Mouse (Mus musculus) fibroblast of lung, adult 2 months (primary cell): ENCODE measurements around the gene Prom2.

Experiments used
- DNase-seq: peaks from one replicate; pipeline ENCODE4 v3.0.0-alpha.2; 2011; ENCODE audit warnings: low read depth

Gene Prom2

GRCm38 (mm10) chr2:127523950-127524729 is 17.1 kb downstream of the Prom2 start:
- DNase-seq: no peak

DNA sequence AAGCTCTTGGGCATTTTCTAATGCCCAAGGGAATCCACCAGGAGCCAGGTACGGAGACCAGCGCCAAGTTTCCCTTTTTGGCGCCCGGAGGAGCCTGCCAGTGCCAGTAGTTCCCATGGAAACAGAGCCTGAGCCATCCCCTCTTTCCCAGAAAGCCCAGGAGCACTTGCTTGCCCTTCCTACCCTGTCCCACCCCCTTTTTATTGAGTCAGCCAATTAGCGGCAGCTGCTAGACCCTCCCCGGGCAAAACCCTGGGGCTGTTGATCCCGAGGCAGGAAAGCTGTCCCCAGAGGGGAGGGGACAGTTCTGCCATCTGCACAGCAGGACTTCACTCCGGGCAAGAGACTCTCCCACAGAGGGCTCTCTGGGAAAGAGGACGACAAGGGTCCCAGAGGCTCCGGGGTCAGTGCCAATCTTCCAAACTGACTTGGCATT is 19.2 kb downstream of the Prom2 start, which contains the start of gene Kcnip3:
Kcnip3 (minus strand) TSS at position 89 of the 436 bp plus-strand sequence.
- no peak for DNase-seq

DNA sequence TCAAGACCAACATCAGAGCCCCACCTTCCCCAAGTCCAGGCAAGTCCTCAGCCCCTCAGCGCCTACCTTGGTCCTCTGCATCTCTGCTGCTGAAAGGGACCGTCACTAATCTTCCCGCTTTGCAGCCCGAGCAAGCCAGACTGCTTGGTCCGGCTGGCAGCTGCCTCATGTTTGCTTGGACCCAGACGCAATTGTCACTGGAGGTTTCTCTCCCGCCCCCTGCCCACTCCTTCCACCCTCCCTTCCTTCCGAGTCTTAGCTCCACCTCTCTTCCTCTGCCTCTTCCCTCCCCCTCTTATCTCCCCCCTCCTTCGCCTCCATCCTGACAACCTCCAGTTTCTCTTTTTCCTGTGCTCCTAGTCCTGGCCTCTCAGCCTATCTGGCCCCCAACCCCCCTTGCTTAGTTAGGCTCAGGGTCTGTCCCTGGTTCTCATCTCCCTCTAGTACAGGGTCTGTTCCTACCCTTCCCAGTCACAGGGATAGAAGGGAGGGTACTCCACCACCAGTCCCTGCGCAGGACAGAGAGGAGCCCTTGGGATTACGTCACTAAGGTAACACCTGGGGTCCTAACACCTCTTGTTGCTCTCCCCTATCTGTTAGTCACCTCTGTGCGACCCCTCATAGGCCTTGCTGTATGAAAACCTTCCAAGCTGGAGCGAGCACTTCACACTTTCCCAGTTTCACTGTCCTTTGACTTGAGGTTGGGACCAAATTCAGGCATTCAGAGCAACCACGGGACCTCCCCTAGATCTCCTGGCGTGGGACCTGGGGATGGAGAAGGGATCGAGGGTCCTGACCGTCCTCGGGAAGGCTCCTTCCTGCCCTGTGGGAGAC is 19.9 kb downstream of the Prom2 start:
- DNase-seq: no peak

GRCm38 (mm10) chr2:127520123-127520522 is 21.1 kb downstream of the Prom2 start:
- no peak for DNase-seq

DNA sequence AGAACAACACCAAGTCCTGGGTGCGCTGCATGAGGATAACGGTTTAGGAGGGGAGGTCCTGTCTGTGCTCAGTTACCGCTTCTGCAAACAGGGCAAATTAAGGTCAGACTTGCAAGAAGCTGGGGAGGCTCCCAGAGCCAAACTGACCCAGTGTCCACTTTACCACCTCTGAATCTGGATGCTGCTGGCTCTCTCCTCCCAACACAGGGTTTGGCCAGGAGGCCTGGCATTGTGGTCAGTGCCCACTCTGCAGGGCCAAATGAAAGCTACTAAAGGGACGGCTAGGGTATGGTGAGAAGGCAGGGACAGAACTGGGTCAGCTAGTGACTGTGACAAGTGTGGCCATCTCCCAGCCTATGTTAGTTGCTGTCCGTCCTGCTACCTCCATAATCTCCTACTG is 22.0 kb downstream of the Prom2 start:
- DNase-seq: no peak

GRCm38 (mm10) chr2:127518831-127519230 is 22.4 kb downstream of the Prom2 start:
- DNase-seq: no peak

- no peak for DNase-seq
Measured at GRCm38 (mm10) chr2:127518273-127518672, 23.0 kb downstream of the Prom2 start.

GRCm38 (mm10) chr2:127517081-127517480 is 24.2 kb downstream of the Prom2 start:
- no peak for DNase-seq

- DNase-seq: no peak
Measured at GRCm38 (mm10) chr2:127514380-127515124, 26.7 kb downstream of the Prom2 start.

DNA sequence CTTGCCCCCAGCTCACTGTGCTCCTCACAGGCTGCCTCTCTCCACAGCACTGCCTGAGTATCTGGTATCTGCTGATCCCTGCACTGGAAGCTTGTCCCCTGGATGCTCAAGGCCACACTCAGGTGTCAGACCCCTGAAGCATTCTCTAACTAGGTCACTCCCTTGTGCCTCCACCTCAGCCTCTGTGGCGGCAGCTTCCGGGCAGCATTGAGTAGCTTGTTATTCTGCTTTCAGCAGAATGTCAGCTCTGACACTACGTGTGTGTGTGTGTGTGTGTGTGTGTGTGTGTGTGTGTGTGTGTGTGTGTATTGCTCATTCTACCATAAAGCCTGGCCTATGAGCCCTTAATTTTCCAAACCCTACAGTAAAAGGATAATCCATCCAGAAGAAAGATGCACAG is 28.0 kb downstream of the Prom2 start:
- DNase-seq: no peak

DNA sequence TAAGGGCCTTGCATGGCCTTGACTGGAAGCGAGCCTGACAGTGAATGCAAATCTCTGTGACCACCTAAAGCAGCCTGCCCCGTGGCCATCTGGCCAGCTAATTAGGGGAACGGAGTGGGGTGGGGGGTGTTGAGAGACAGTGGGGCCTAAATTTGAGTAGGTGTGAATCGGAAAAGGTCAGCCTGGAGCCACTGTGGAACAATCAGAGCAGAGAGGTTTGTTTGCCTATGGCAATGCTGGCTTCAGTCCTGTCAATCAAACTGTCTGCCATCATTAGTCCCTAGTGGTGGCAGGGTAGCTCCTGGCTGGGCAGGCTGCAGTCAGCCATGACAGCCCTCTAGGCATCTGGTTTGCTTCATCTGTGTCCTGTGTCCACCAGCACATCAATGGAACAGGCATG is 29.8 kb downstream of the Prom2 start:
- DNase-seq: no peak

DNA sequence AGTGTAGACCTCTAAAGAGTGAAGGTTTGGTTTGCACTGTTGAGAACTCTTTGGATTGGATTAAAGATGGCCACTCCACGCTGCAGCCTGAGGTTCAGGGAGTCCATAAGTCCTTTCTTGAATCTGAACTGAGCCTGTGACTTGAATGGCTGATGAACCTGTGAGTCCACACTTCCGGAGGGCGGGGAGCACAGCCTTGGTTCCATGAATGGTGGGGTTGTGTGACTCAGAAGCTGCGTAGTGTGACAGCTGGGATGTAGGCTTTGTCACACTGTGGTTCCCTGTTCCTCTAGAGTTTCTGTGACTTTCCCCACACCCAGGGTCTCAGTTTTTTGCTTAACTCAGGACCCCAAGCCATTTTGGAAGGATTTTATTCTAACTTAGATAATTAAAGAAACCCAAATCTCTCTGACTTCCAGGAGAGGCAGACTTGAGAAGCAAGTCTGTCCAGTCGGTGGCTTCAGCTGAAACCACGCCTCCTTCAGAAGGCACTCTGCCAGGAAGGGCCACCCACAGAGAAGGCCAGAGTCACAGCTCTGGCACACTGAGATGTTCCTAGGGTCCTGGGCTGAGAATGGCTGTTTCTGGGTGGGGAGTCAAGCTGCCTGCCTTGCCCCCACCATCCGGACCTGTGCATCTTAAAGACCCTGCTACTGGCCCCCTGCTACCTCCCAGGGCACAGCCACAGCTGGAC is 33.2 kb downstream of the Prom2 start:
- DNase-seq: no peak

DNA sequence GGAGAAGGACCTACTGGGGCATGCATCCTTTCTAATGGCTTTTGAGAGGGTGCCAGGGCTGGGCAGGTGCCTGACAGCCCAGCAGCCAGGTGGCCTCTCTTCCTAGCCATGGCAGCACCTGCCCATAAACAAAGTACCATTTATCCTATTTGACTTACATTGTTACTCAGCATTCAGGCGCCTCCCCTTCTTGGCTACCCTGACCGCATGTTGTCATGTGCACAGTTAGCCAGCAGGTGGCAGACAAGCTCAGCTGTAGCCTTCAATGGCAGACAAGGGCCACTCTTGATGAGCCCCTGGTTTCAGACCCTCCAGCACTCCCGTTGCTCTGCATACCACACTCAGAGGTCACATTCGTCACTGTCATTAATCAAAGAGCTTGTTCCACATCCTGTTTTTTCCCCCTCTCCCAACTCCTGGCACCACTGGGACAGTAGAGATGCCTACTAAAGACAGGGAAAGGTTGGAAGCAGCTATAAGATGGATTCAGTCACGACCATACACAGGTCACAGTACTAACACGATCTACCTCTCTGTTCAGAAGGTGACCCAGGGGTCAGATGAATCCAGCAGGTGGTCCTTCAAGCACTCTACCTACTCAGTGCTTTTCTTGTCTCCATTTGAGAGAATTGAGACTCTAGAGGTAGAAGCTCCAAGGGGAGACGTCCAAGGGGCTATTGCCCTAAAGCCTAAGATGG is 34.0 kb downstream of the Prom2 start:
- DNase-seq: peak; percentile 38

GRCm38 (mm10) chr2:127506131-127506632 is 35.1 kb downstream of the Prom2 start:
- no peak for DNase-seq

GRCm38 (mm10) chr2:127505196-127505595 is 36.1 kb downstream of the Prom2 start:
- no peak for DNase-seq

DNA sequence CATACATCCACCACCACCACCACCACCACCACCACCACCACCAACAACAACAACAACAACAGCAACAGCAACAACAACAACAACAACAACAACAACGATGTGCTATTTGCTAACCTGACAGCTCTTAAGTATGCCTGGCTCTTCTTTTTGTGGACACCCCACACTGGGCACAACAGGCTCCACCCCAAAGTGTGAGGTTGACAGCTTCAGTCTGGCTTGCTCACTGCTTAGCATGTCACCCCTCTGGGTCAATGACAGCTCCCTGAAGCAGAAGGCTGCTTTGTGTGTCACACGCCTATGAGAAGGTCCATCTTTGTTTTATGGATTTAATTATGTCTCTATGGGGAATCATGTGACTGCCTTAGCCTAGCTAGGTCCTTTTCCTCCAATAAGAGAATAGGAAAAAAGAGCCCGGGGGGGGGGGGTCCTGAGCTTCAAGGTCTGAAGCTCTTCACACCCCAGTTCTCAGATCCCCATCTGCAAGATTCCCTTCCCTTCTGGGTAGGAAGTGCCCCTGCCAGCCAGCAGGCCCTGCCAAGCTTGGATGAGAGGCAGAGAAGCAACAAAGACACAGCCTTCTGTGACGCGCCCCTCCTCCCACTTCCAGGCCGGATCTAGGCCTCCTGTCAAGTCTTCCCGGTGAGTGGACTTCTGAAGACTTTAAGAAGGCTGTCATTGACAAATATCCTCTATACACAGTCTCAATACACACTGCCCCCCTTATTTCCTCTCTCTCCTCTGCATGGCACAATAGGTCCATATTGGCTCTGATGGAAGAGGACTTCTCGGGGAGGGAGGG is 37.3 kb downstream of the Prom2 start:
- DNase-seq: no peak

GRCm38 (mm10) chr2:127501061-127501460 is 40.2 kb downstream of the Prom2 start:
- no peak for DNase-seq

DNA sequence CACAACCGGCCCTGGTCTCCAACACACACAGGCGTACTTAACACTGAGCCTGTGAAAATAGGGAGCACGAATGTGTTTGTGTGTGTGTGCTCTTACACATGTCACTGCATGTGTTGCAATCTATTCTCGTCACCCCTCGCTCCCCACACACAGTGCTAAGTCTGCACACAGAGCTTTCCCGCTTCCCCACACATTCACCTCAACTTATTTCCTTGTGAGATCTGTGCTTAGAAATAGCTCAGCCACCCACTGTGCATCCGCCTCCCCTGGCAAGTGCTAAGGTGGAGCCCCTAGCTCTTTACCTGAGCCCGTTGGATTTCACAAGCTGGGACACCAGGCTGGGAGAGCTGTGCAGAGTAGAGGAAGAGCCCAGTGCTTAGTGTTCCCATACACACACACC is 42.5 kb downstream of the Prom2 start:
- no peak for DNase-seq

- no peak for DNase-seq
Measured at GRCm38 (mm10) chr2:127496321-127496720, 44.9 kb downstream of the Prom2 start.
